Mouse (Mus musculus) limb, embryonic 12.5 days (tissue): ENCODE measurements around the gene Atxn2. TPM values are rescaled to one million over a fixed set of nuclear protein-coding genes. Genes with fewer than 3 reads are reported as not detected.

Experiments
- ATAC-seq: fragments of 200-750 bp; cut with Nextera tagmentation; 2 replicates; pipeline ENCODE4 v1.8.0; 2017; ENCODE audit warnings: low read depth, moderate TSS enrichment; ENCODE audit not compliant: insufficient number of reproducible peaks, insufficient read depth, low FRiP score, low TSS enrichment
- H3K27ac ChIP-seq: fragments of 300-500 bp; sonication (generic); 2 replicates; pipeline ENCODE4 v1.5.1; 2016; ENCODE audit warnings: mild to moderate bottlenecking, moderate library complexity
- H3K27me3 ChIP-seq: fragments of 300-500 bp; sonication (generic); 2 replicates; pipeline ENCODE4 v1.6.1; 2016; ENCODE audit warnings: mild to moderate bottlenecking, moderate library complexity
- H3K36me3 ChIP-seq: fragments of 300-500 bp; sonication (generic); 2 replicates; pipeline ENCODE4 v1.6.1; 2016; ENCODE audit warnings: mild to moderate bottlenecking, moderate library complexity
- H3K4me1 ChIP-seq: fragments of 300-500 bp; sonication (generic); replicated peaks from 2 replicates; pipeline ENCODE4 v1.6.1; 2016
- H3K4me2 ChIP-seq: fragments of 300-500 bp; sonication (generic); 2 replicates; pipeline ENCODE4 v1.6.1; 2016; ENCODE audit warnings: mild to moderate bottlenecking, moderate library complexity
- H3K4me3 ChIP-seq: fragments of 300-500 bp; sonication (generic); replicated peaks from 2 replicates; pipeline ENCODE4 v1.5.1; 2016; ENCODE audit warnings: mild to moderate bottlenecking
- H3K9ac ChIP-seq: fragments of 300-500 bp; sonication (generic); replicated peaks from 2 replicates; pipeline ENCODE4 v1.6.1; 2016; ENCODE audit warnings: mild to moderate bottlenecking, moderate library complexity
- H3K9me3 ChIP-seq: fragments of 300-500 bp; sonication (generic); 2 replicates; pipeline ENCODE4 v1.6.1; 2016; ENCODE audit warnings: mild to moderate bottlenecking, moderate library complexity
- WGBS: fragments of 180-500 bp; shearing (Covaris S2); methylation state at CpG from one replicate; pipeline ENCODE4 v1.1.7; 2016; 5-methylcytosine and 5-hydroxymethylcytosine counted together
- polyA plus RNA-seq: library from polyadenylated mRNA; unstranded; fragments of >200 nt; fragmentation: Nextera tagmentation; extraction: Ambion mirVana; gene quantifications from 2 replicates; pipeline ENCODE4 v1.2.1, GENCODE M21; 2016

Gene Atxn2
- polyA plus RNA-seq, 1 experiment from 2014 or later, result 79.2 TPM

GRCm38 (mm10) chr5:121766038-121766773 is 55.1 kb downstream of the Atxn2 start:
- Histone ChIP-seq H3K9me3 (no peaks in the 10 kb centered on the region), H3K36me3 (peaks cover 50% of the 10 kb centered on the region), H3K27ac (no peak overlapping the region), H3K4me1 (no peaks in the 10 kb centered on the region), H3K4me3 (no peak overlapping the region), H3K9ac (no peak overlapping the region), H3K4me2 (no peak overlapping the region), H3K27me3 (no peaks in the 10 kb centered on the region)
- WGBS, result 93% methylated on average over 4 of the region's 4 CpGs
- ATAC-seq, result no peak

DNA sequence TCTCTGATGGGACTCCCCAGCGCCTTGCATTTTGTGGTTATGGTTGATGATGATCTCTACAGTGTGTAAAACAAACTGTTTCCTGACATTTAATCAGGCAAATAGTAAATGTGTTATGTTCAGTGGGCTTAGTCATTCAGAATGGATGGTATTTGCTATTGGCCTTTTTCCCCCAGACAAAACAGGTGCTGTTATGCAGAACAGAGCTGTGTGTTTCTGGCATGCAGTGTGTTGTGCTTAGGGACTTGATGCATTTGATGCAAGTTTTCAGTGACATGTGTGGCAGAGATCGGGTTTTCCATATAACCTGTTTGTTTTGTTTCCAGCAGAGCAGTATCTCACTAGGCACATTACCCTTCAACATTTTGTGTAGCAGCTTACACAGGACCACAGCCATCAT is 56.4 kb downstream of the Atxn2 start:
- Histone ChIP-seq H3K9ac (no peak overlapping the region), H3K36me3 (peaks cover 57% of the 10 kb centered on the region), H3K9me3 (no peaks in the 10 kb centered on the region), H3K27ac (no peak overlapping the region), H3K27me3 (no peaks in the 10 kb centered on the region), H3K4me3 (no peak overlapping the region), H3K4me1 (no peaks in the 10 kb centered on the region), H3K4me2 (no peak overlapping the region)
- no peak for ATAC-seq
- 87% methylated on average over 2 of the region's 2 CpGs for WGBS

DNA sequence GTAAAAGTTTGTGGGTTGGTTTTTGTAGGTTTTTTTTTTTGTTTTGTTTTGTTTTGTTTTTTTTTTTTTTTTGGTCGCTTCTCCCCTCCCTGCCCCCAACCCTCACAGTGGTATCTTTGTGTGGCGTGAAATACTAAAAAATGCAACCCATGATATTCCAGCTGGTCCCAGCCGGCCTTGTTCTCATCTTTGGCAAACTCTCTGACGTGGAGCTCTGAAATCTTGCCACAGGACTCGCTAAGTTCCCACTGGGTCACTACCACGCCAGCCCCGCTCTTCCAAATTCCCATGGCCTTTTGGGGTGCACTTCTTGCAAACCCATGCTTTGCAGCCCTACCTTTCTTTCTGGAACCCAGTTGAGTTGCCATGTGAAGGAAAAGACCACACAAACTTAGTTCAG is 58.7 kb downstream of the Atxn2 start:
- WGBS, result 94% methylated on average over 7 of the region's 7 CpGs
- no peak overlapping the region for H3K4me2 ChIP-seq
- H3K4me1 ChIP-seq, result no peaks in the 10 kb centered on the region
- H3K27ac ChIP-seq, result no peak overlapping the region
- no peak overlapping the region for H3K4me3 ChIP-seq
- H3K9ac ChIP-seq, result no peak overlapping the region
- H3K36me3 ChIP-seq, result peaks cover 58% of the 10 kb centered on the region
- no peaks in the 10 kb centered on the region for H3K9me3 ChIP-seq
- no peak for ATAC-seq
- no peaks in the 10 kb centered on the region for H3K27me3 ChIP-seq

- WGBS, result 94% methylated on average over 3 of the region's 3 CpGs
- no peak overlapping the region for H3K9ac ChIP-seq
- no peak overlapping the region for H3K27ac ChIP-seq
- no peak overlapping the region for H3K4me3 ChIP-seq
- no peak overlapping the region for H3K4me2 ChIP-seq
- H3K4me1 ChIP-seq, result no peaks in the 10 kb centered on the region
- H3K9me3 ChIP-seq, result no peaks in the 10 kb centered on the region
- H3K36me3 ChIP-seq, result peaks cover 73% of the 10 kb centered on the region
- H3K27me3 ChIP-seq, result no peaks in the 10 kb centered on the region
- no peak for ATAC-seq
Observed at GRCm38 (mm10) chr5:121771611-121772010, 60.5 kb downstream of the Atxn2 start.

DNA sequence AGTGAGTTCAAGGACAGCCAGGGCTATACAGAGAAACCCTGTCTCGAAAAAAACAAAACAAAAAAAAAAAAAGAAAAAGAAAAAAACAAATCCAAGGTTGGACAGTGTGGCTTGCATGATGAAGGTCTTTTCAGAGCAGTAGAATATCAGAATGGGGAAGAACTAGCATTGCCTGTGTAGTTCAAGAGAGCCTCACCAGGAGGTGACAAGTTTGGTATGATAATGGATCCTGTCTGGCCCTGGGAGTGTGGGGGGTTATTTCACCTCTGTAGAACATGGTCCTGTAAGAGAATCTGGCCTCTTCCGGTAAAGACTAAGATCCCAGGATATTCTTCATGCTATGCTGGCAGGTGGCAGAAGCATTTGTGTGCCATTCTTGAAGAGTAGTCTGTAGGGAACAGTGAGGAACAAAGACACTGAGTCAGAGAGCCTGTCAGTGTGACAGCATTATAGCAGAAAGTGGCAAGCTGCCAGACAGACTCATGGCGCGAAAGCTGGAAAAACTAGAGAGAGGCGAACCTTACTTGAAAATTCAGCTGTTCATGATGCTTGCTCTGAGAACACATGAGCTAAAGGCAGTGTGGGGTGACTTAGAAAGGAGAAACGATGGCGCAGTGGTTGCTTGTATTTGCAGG is 67.5 kb downstream of the Atxn2 start:
- Histone ChIP-seq H3K27ac (no peak overlapping the region), H3K9ac (no peak overlapping the region), H3K27me3 (no peaks in the 10 kb centered on the region), H3K9me3 (no peaks in the 10 kb centered on the region), H3K4me1 (no peaks in the 10 kb centered on the region), H3K36me3 (peaks cover 84% of the 10 kb centered on the region), H3K4me2 (no peak overlapping the region), H3K4me3 (no peak overlapping the region)
- ATAC-seq, result no peak
- 92% methylated on average over 7 of the region's 7 CpGs for WGBS

- 90% methylated on average over 5 of the region's 5 CpGs for WGBS
- Histone ChIP-seq H3K27ac (no peak overlapping the region), H3K4me1 (no peaks in the 10 kb centered on the region), H3K4me2 (no peak overlapping the region), H3K36me3 (peaks cover 86% of the 10 kb centered on the region), H3K4me3 (no peak overlapping the region), H3K27me3 (no peaks in the 10 kb centered on the region), H3K9ac (no peak overlapping the region), H3K9me3 (no peaks in the 10 kb centered on the region)
- ATAC-seq, result no peak
Observed at GRCm38 (mm10) chr5:121780180-121780579, 69.0 kb downstream of the Atxn2 start.

GRCm38 (mm10) chr5:121782467-121782866 is 71.3 kb downstream of the Atxn2 start:
- H3K36me3 ChIP-seq, result peaks cover 90% of the 10 kb centered on the region
- no peak for ATAC-seq
- no peak overlapping the region for H3K9ac ChIP-seq
- no peaks in the 10 kb centered on the region for H3K4me1 ChIP-seq
- no peaks in the 10 kb centered on the region for H3K9me3 ChIP-seq
- WGBS, result 74% methylated on average over 4 of the region's 4 CpGs
- H3K27ac ChIP-seq, result no peak overlapping the region
- no peaks in the 10 kb centered on the region for H3K27me3 ChIP-seq
- H3K4me2 ChIP-seq, result no peak overlapping the region
- no peak overlapping the region for H3K4me3 ChIP-seq

DNA sequence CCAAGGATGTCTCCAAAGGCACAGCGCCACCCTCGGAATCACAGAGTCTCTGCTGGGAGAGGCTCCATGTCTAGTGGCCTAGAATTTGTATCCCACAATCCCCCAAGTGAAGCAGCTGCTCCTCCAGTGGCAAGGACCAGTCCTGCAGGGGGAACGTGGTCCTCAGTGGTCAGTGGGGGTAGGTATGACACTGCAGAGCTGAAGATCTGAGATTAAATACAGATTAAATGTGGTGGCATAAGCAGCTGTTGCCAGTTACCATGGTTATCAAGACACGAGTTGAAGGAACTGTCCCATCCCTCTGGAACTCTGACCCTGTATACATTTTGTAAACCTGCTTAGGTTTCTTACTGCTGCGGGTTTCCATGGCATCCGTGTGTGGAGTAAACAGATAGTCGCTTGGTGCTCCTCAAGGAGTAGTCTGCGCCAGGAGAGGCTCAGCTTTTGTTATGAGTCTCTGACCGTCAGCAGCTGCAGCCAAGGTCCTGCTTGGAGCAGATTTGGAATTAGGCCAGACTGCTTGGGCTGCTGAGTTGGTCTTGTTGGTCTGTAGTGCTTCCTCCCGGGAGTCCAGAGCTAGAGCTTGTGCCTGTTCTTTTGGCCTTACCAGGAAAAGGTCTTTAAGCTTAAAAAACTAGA is 72.8 kb downstream of the Atxn2 start:
- ATAC-seq, result no peak
- 85% methylated on average over 10 of the region's 10 CpGs for WGBS
- H3K4me3 ChIP-seq, result no peak overlapping the region
- no peak overlapping the region for H3K9ac ChIP-seq
- H3K4me2 ChIP-seq, result no peak overlapping the region
- no peaks in the 10 kb centered on the region for H3K9me3 ChIP-seq
- H3K27me3 ChIP-seq, result no peaks in the 10 kb centered on the region
- H3K4me1 ChIP-seq, result no peaks in the 10 kb centered on the region
- no peak overlapping the region for H3K27ac ChIP-seq
- H3K36me3 ChIP-seq, result peaks cover 91% of the 10 kb centered on the region

- no peak overlapping the region for H3K27ac ChIP-seq
- no peak overlapping the region for H3K9ac ChIP-seq
- no peaks in the 10 kb centered on the region for H3K9me3 ChIP-seq
- 92% methylated on average over 5 of the region's 5 CpGs for WGBS
- ATAC-seq, result no peak
- H3K4me1 ChIP-seq, result no peaks in the 10 kb centered on the region
- no peak overlapping the region for H3K4me2 ChIP-seq
- H3K36me3 ChIP-seq, result peaks cover 92% of the 10 kb centered on the region
- H3K4me3 ChIP-seq, result no peak overlapping the region
- H3K27me3 ChIP-seq, result no peaks in the 10 kb centered on the region
Observed at GRCm38 (mm10) chr5:121791026-121791425, 79.9 kb downstream of the Atxn2 start.

DNA sequence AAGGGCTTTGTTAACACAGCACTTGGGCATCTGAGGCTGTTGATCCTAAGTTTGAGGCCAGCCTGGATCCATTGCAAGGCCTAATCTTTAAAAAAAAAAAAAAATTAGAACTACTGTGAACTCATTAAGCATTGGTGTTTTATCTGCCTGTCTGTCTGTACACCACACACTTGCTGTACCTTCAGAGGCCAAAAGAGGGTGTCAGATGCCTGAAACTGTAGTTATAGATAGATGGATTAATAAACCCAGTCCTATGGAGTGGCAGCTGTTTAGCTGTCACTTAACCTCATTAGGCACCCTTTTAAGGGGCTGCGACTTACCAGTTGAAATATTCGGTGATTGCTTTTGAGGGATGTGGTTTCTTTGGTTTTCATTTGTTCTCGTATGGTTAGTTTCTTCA is 84.7 kb downstream of the Atxn2 start:
- H3K36me3 ChIP-seq, result peaks cover 90% of the 10 kb centered on the region
- H3K27ac ChIP-seq, result no peak overlapping the region
- WGBS, result 83% methylated on average over 3 of the region's 3 CpGs
- H3K4me2 ChIP-seq, result no peak overlapping the region
- ATAC-seq, result no peak
- no peak overlapping the region for H3K9ac ChIP-seq
- no peaks in the 10 kb centered on the region for H3K27me3 ChIP-seq
- H3K4me1 ChIP-seq, result no peaks in the 10 kb centered on the region
- no peak overlapping the region for H3K4me3 ChIP-seq
- H3K9me3 ChIP-seq, result no peaks in the 10 kb centered on the region

DNA sequence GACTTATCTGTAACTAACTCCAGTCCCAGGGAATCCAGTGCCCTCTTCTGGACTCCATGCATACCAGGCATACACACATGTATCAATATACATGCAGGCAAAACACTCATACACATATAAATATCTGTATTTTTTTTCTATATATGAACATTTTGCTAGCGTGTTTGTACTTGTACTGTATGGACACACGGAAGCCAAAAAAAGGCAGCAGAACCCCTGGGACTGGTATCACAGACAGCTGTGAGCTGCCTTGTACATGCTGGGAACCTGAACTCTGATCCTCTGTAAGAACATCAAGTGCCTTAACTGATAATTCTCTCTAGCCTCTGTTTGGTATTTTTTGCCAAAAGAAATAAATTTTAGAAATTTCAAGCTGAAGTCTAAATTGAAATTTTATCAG is 87.3 kb downstream of the Atxn2 start:
- H3K4me1 ChIP-seq, result no peaks in the 10 kb centered on the region
- no peak overlapping the region for H3K4me2 ChIP-seq
- H3K36me3 ChIP-seq, result peaks cover 93% of the 10 kb centered on the region
- H3K9ac ChIP-seq, result no peak overlapping the region
- no peaks in the 10 kb centered on the region for H3K27me3 ChIP-seq
- no peak for ATAC-seq
- 96% methylated on average over 2 of the region's 2 CpGs for WGBS
- H3K9me3 ChIP-seq, result no peaks in the 10 kb centered on the region
- H3K4me3 ChIP-seq, result no peak overlapping the region
- H3K27ac ChIP-seq, result no peak overlapping the region
